Mouse (Mus musculus) adrenal gland, postnatal 25 days (tissue): ENCODE data around the gene Gipc2. TPM values are rescaled to one million over a fixed set of nuclear protein-coding genes. Genes with fewer than 3 reads are reported as not detected.

ENCODE experiments used
- DNase-seq: peaks from one replicate; pipeline ENCODE4 v3.0.0; 2021; ENCODE audit warnings: mixed read lengths
- total RNA-seq: library from RNA; stranded (reverse); gene quantifications from 2 replicates; pipeline ENCODE4 v1.2.3, GENCODE M21; 2021

Gene Gipc2
- total RNA-seq, 1 experiment from 2014 or later: 1.1 TPM

GRCm38 (mm10) chr3:152076088-152076487, 89.9 kb downstream of the Gipc2 start:
- DNase-seq: no peak

GRCm38 (mm10) chr3:152069001-152069400, 97.0 kb downstream of the Gipc2 start:
- no peak for DNase-seq

- no peak for DNase-seq
Observed at GRCm38 (mm10) chr3:152068311-152068710, 97.7 kb downstream of the Gipc2 start.

- no peak for DNase-seq
Observed at GRCm38 (mm10) chr3:152066696-152067095, 99.3 kb downstream of the Gipc2 start.

DNA sequence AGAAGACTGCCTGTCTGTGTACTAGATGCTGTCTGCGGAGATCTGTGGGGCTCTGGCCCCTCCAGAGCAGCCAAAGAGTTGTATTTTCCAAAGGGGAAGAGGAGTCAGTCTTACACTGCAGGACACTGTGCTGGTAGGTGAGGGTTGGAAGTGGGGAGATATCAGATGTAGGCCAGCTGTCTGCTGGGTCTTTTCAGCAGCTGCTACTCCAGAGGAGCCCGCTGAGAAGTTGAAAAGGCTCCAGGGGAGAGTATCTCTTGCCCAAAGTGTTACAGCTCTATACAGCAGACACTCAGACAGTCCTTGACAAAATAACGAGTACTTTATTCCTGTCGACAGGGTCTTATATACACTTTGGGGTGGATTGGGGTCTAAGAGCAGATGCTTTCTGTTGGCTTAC, 100.2 kb downstream of the Gipc2 start:
- no peak for DNase-seq

DNA sequence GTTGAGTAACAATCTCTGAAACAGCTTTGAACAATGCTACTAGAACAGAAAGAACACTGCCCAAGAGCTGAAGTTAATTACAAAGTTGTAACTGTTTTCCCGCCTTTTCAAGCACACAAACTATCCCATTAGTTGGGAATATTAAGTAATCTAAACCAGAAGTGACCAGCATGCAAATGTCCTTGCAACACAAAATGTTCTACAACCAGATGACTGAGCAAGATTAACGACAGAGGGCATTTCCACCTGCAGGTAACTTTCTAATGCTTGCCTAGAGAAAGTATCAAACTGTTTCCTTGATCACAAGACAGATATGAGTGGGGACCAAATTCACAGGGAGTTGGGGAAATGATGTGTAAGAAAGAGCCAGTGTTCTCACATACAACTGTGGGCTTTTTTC, 101.9 kb downstream of the Gipc2 start:
- DNase-seq: no peak

GRCm38 (mm10) chr3:152062806-152063205, 103.2 kb downstream of the Gipc2 start:
- no peak for DNase-seq

GRCm38 (mm10) chr3:152061145-152061544, 104.9 kb downstream of the Gipc2 start:
- DNase-seq: no peak

DNA sequence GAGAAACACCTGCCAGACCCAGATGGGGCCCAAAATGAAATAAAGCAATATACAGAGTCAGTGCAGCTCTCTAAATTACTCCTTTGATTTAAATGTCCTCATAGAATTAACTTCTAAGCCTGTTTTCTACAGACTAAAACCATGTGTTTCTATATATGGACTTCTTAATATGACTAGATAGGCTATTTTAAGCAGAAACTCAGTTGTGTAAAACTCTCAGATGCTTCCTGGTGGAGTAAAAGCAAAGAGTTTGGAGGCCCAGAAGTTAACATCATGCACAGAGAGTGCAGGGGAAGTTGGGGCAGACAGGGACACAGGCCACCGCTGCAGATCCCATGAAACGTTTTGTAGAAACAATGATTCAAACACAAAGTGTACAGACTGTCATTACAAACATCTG, 107.8 kb downstream of the Gipc2 start:
- DNase-seq: no peak

DNA sequence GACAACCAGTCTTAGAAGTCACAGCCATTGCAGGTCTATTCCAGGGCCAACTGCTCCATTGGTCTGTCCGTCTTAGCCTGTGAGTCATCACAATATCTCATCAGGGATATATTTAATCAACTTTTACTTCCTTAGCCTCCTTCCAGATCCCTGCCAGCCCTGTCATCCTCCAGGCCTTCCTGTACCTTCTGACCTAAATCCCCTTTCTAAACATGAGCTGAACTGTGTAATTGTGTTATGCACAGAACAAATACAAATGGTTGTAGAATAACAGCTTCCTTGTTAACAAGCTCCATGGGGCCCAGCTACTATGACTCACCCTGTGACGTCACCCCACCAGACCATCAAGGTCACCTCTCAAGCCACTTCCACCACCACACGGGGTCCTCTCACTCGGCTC, 111.8 kb downstream of the Gipc2 start:
- no peak for DNase-seq

GRCm38 (mm10) chr3:152051959-152052358, 114.1 kb downstream of the Gipc2 start:
- DNase-seq: no peak

- DNase-seq: no peak
Observed at GRCm38 (mm10) chr3:152047914-152048313, 118.1 kb downstream of the Gipc2 start.

GRCm38 (mm10) chr3:152046895-152047294, 119.1 kb downstream of the Gipc2 start:
- no peak for DNase-seq

Other genes with a start within 250 kb of the Gipc2 start
- 35.4 and 36.6 TPM in 2 replicates for gene Dnajb4, start 44.1 kb upstream of the Gipc2 start, total RNA-seq
- 157 and 210 TPM in 2 replicates for gene Fubp1, start 44.2 kb upstream of the Gipc2 start, total RNA-seq
- gene Nexn, start 100.1 kb upstream of the Gipc2 start, total RNA-seq: 3.5 and 4.7 TPM in 2 replicates
- 6.3 and 10.8 TPM in 2 replicates for gene Miga1, start 174.2 kb upstream of the Gipc2 start, total RNA-seq
- gene Usp33, start 180.2 kb upstream of the Gipc2 start, total RNA-seq: 121 and 126 TPM in 2 replicates
- gene Zzz3, start 229.2 kb upstream of the Gipc2 start, total RNA-seq: 37.3 and 45.0 TPM in 2 replicates